ENCODE assay signal across 8 mouse cellular contexts in the genomic region with DNA sequence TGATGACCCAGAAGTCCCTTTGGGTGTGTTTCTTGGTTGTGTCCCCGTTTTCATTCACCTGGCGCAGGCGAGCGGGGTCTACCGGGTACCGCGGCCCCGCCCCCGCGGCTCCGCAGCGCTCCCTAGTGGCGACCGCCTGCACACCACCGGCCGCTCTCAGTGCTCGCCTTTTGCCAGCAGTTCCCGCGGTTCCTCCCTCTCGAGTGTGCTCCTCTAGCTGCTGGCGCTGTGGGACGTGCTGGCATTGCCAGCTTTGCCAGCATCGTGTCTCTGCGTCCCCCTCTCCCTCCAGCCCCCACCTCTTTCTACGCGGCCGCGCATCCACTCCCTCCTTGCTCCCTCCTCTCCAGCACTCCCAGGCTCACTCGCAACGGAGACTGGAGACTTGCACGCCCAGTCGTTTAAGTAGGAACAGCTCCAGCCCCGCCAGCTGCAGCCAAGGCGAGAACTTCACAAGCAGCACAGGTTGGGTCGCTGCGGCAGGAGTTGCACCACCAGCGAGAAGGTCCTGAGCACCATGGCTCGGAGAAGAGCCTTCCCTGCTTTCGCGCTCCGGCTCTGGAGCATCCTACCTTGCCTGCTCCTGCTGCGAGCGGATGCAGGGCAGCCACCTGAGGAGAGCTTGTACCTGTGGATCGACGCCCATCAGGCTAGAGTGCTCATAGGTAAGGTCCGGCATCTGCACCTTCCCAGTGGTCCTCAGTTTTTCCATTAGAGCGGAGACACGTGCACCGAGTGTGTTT. TPM values are rescaled to one million over a fixed set of nuclear protein-coding genes. Genes with fewer than 3 reads are reported as not detected.
A peak's percentile ranks its signal among the peaks of the same experiment; 100 is the strongest.
DNase-seq lines count a peak whose midpoint lies in the region; ATAC-seq lines count a peak whose summit lies in the region.

A gene (plus strand): TSS at position 135 of the 743 bp plus-strand sequence.

- H3K27ac ChIP-seq in intestine, embryonic 16.5 days (ENCODE audit: low read length): no peak within 1 kb of the TSS
- H3K27ac ChIP-seq in limb, embryonic 13.5 days: peak within 1 kb of the TSS; percentile 83
- H3K27ac ChIP-seq in midbrain, embryonic 14.5 days (replicated peaks; ENCODE audit: low read depth, low read length): no peak within 1 kb of the TSS

- peak within 1 kb of the TSS; percentile 60 for H3K4me3 ChIP-seq in intestine, embryonic 16.5 days (ENCODE audit: low read length)
- H3K4me3 ChIP-seq in limb, embryonic 13.5 days: peak within 1 kb of the TSS; percentile 58
- peak within 1 kb of the TSS; percentile 52 for H3K4me3 ChIP-seq in midbrain, embryonic 14.5 days (replicated peaks; ENCODE audit: low read depth, low read length)

- DNase-seq in left cerebral cortex, adult 18-20 months (ENCODE audit: low spot score in 2 of 2): peak; percentile 55 to 68
- DNase-seq in left cerebral cortex, adult 11 months (ENCODE audit: low spot score): no peak
- peak; percentile 80 for DNase-seq in embryo, embryonic 11 days
- peak; percentile 74 to 77 for DNase-seq in gastrocnemius, postnatal 4 days (ENCODE audit: low spot score in 2 of 2)
- DNase-seq in midbrain, embryonic 14.5 days: peak; percentile 87
- DNase-seq in spleen, adult 12 weeks (ENCODE audit: low spot score): peak; percentile 39

- H3K27me3 ChIP-seq in intestine, embryonic 16.5 days (replicated peaks; ENCODE audit: control insufficient read depth, insufficient read depth, low read length): peaks cover 8% of the 10 kb centered on the region; the same call in 1 of the 2 replicates
- no peaks in the 10 kb centered on the region for H3K27me3 ChIP-seq in limb, embryonic 13.5 days
- peaks cover 22% of the 10 kb centered on the region for H3K27me3 ChIP-seq in midbrain, embryonic 14.5 days (ENCODE audit: control insufficient read depth, insufficient read depth, low read length)

- WGBS in intestine, embryonic 16.5 days: under 1% methylated on average over 49 of the region's 49 CpGs
- under 1% methylated on average over 49 of the region's 49 CpGs for WGBS in limb, embryonic 13.5 days
- WGBS in midbrain, embryonic 14.5 days: 1% methylated on average over 49 of the region's 49 CpGs

- H3K4me1 ChIP-seq in intestine, embryonic 16.5 days (ENCODE audit: control insufficient read depth, insufficient read depth, low read length): peaks cover 5% of the 10 kb centered on the region
- H3K4me1 ChIP-seq in limb, embryonic 13.5 days: peaks cover 43% of the 10 kb centered on the region
- peaks cover 9% of the 10 kb centered on the region for H3K4me1 ChIP-seq in midbrain, embryonic 14.5 days (ENCODE audit: control insufficient read depth, insufficient read depth, low read length)

- peak; percentile 97 for ATAC-seq in intestine, embryonic 16.5 days
- peak; percentile 90 for ATAC-seq in limb, embryonic 13.5 days (ENCODE audit: low FRiP score, low read depth)
- peak; percentile 92 for ATAC-seq in midbrain, embryonic 14.5 days (ENCODE audit: low FRiP score, low TSS enrichment)

- peak within 1 kb of the TSS; percentile 98 for H3K4me2 ChIP-seq in intestine, embryonic 16.5 days (ENCODE audit: low read depth, low read length)
- H3K4me2 ChIP-seq in limb, embryonic 13.5 days (replicated peaks): peak within 1 kb of the TSS; percentile 89
- peak within 1 kb of the TSS; percentile 93 for H3K4me2 ChIP-seq in midbrain, embryonic 14.5 days (ENCODE audit: low read length)

- no peaks in the 10 kb centered on the region for H3K9me3 ChIP-seq in intestine, embryonic 16.5 days (ENCODE audit: control insufficient read depth, low read length)
- no peaks in the 10 kb centered on the region for H3K9me3 ChIP-seq in limb, embryonic 13.5 days
- H3K9me3 ChIP-seq in midbrain, embryonic 14.5 days (ENCODE audit: control insufficient read depth, low read length): no peaks in the 10 kb centered on the region

- H3K36me3 ChIP-seq in intestine, embryonic 16.5 days (ENCODE audit: control insufficient read depth, insufficient read depth, low read length): no peaks in the 10 kb centered on the region
- H3K36me3 ChIP-seq in limb, embryonic 13.5 days: no peaks in the 10 kb centered on the region
- H3K36me3 ChIP-seq in midbrain, embryonic 14.5 days (ENCODE audit: control insufficient read depth, insufficient read depth, low read length): no peaks in the 10 kb centered on the region

- peak within 1 kb of the TSS; percentile 54 for H3K9ac ChIP-seq in intestine, embryonic 16.5 days (ENCODE audit: low read depth, low read length)
- H3K9ac ChIP-seq in limb, embryonic 13.5 days: peak within 1 kb of the TSS; percentile 75
- peak within 1 kb of the TSS; percentile 48 for H3K9ac ChIP-seq in midbrain, embryonic 14.5 days (replicated peaks; ENCODE audit: low read length)

RNA-seq across cellular contexts. Expression of the gene that starts here (rescaled TPM):
- total RNA-seq in left cerebral cortex, adult 18-20 months (2021): 1 to 10 TPM; 1.3 to 1.7 TPM
- 10 to 100 TPM; 11.3 to 18.3 TPM for total RNA-seq in gastrocnemius, postnatal 4 days (2021)
- 0.51 and 0.57 TPM in 2 replicates for polyA plus RNA-seq in intestine, embryonic 16.5 days (2015; fragmentation: Nextera tagmentation; extraction: Ambion mirVana)
- polyA plus RNA-seq in limb, embryonic 13.5 days (2015; fragmentation: Nextera tagmentation; extraction: Ambion mirVana): 91.3 and 119 TPM in 2 replicates
- 14.3 and 14.4 TPM in 2 replicates for polyA plus RNA-seq in midbrain, embryonic 14.5 days (2014; fragmentation: Nextera tagmentation; extraction: Ambion mirVana)

Comparison
In these comparisons a context has a peak if more than half of its experiments do, and no peak if none do; other contexts are left out.
1. RNA of the gene that starts here (total RNA-seq): 11.3 to 18.3 TPM in gastrocnemius, postnatal 4 days; 1.3 to 1.7 TPM in left cerebral cortex, adult 18-20 months; every median in the first group is over 4 times any median in the second.
2. Peak in ATAC-seq, H3K4me3 ChIP-seq, H3K9ac ChIP-seq and H3K4me2 ChIP-seq in intestine, embryonic 16.5 days; RNA of the gene not detected or under 1 TPM.
3. Peak in every context shown above with its lines, with median percentiles within 50 percentile points of each other: ATAC-seq, H3K4me2 ChIP-seq, H3K4me3 ChIP-seq and H3K9ac ChIP-seq.